8 mouse cellular contexts compared by ENCODE assay signal in the genomic region with DNA sequence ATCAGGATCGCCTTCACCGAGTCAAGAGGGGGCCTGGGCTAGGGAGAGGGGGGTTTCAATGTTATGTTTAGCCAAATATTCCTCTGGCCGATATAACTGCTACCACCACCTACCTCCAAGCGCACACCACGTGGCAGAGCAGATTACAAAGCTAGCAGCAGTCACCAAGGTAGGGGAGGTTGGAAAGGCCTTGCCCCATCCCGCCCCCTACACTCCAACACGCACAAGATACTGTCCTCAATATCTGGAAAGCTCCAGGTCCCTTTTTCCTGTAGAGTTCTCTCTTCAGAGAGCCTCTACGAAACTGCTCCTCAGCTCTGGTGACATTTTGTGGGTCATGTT.
DNase-seq lines count a peak whose midpoint lies in the region; ATAC-seq and TF ChIP-seq lines count a peak whose summit lies in the region.

No protein-coding gene starts in this region.

- H3K4me2 ChIP-seq in CH12.LX (ENCODE audit: insufficient read depth, low read depth, poor library complexity, severe bottlenecking), result peak overlapping the region; percentile 93
- peak overlapping the region; percentile 71 for H3K4me2 ChIP-seq in forebrain, embryonic 16.5 days (ENCODE audit: low read length)
- peak overlapping the region; percentile 68 for H3K4me2 ChIP-seq in liver, postnatal 0 days (ENCODE audit: low read depth, low read length)

- TF ChIP-seq CTCF in gastrocnemius, adult 2 months (IDR thresholded peaks at IDR 0.05), result no peak
- TF ChIP-seq CTCF in CH12.LX (conservative IDR thresholded peaks at IDR 0.05 in 1 of 2, IDR thresholded peaks at IDR 0.05 in 1 of 2; ENCODE audit: low read depth in 2 of 2, low read length in 2 of 2), result no peak
- TF ChIP-seq CTCF in liver, postnatal 0 days (IDR thresholded peaks at IDR 0.05; ENCODE audit: low read depth), result no peak

- intact Hi-C loops in gastrocnemius, adult 2 months (cut with DNase I), result loop anchor here (1.0 to 10.0 kb wide), 7 partner anchors 51 to 1341 kb away; a partner anchor contains a TSS
- intact Hi-C loops in gastrocnemius, postnatal 36 days (cut with DNase I), result loop anchor here (1.0 to 10.0 kb wide), 7 partner anchors 51 to 1281 kb away; a partner anchor contains a TSS

- no peak for DNase-seq in gastrocnemius, adult 2 months
- no peak for DNase-seq in gastrocnemius, postnatal 36 days
- DNase-seq in CH12.LX (ENCODE audit: extremely low read depth), result no peak
- no peak for DNase-seq in liver, postnatal 0 days
- DNase-seq in Muller cell, postnatal 12 days (ENCODE audit: inconsistent ontology term), result no peak
- no peak for DNase-seq in cerebellum, adult 18-20 months
- no peak for DNase-seq in yolk sac, embryonic 10.5 days (ENCODE audit: low spot score)

- 0 out of 2 replicates have a peak, but pooled peaks have one; percentile 0 for TF ChIP-seq POLR2A in CH12.LX (IDR thresholded peaks at IDR 0.05; ENCODE audit: low read depth, low read length)

- dilution Hi-C loops in CH12.LX (cut with MboI; ENCODE audit: extremely low pct_ligation_motif_present, extremely low pct_unique_long_range_greater_than_20kb, low sequenced_read_pairs), result no loop called here

- no peaks in the 10 kb centered on the region for H3K79me2 ChIP-seq in CH12.LX (replicated peaks; ENCODE audit: control insufficient read depth, extremely low read depth, insufficient read depth, poor library complexity, severe bottlenecking)

- no peaks in the 10 kb centered on the region for H3K27me3 ChIP-seq in CH12.LX (replicated peaks)
- H3K27me3 ChIP-seq in forebrain, embryonic 16.5 days (replicated peaks; ENCODE audit: control insufficient read depth, insufficient read depth, low read length), result no peaks in the 10 kb centered on the region
- H3K27me3 ChIP-seq in liver, postnatal 0 days (ENCODE audit: insufficient read depth, low read length), result no peaks in the 10 kb centered on the region

- TF ChIP-seq RAD21 in CH12.LX (IDR thresholded peaks at IDR 0.05; ENCODE audit: low read depth, low read length), result no peak

- peak overlapping the region; percentile 71 for H3K4me3 ChIP-seq in gastrocnemius, adult 2 months
- peak overlapping the region; percentile 36 to 52 (median 48) for H3K4me3 ChIP-seq in CH12.LX (replicated peaks in 1 of 3; ENCODE audit: low read depth in 2 of 3, low read length in 2 of 3, poor library complexity in 1 of 3)
- peak overlapping the region; percentile 46 for H3K4me3 ChIP-seq in forebrain, embryonic 16.5 days (replicated peaks; ENCODE audit: low read length)
- peak overlapping the region; percentile 31 for H3K4me3 ChIP-seq in liver, postnatal 0 days (ENCODE audit: low read depth, low read length)

- ATAC-seq in forebrain, embryonic 16.5 days, result no peak
- ATAC-seq in liver, postnatal 0 days, result peak; percentile 43

- H3K36me3 ChIP-seq in CH12.LX (replicated peaks in 1 of 2; ENCODE audit: control insufficient read depth in 1 of 2, insufficient read depth in 1 of 2, low read length in 1 of 2), result no peaks in the 10 kb centered on the region
- H3K36me3 ChIP-seq in forebrain, embryonic 16.5 days (ENCODE audit: control insufficient read depth, insufficient read depth), result no peaks in the 10 kb centered on the region
- no peaks in the 10 kb centered on the region for H3K36me3 ChIP-seq in liver, postnatal 0 days (replicated peaks; ENCODE audit: insufficient read depth, low read length)

- 3% methylated on average over 8 of the region's 8 CpGs for WGBS in forebrain, embryonic 16.5 days
- WGBS in liver, postnatal 0 days (ENCODE audit: insufficient replicate concordance), result 9% methylated on average over 8 of the region's 8 CpGs

- no peaks in the 10 kb centered on the region for H3K9me3 ChIP-seq in CH12.LX (replicated peaks; ENCODE audit: low read length)
- H3K9me3 ChIP-seq in forebrain, embryonic 16.5 days (ENCODE audit: control insufficient read depth, low read length), result no peaks in the 10 kb centered on the region
- no peaks in the 10 kb centered on the region for H3K9me3 ChIP-seq in liver, postnatal 0 days (ENCODE audit: low read length)

- H3K4me1 ChIP-seq in CH12.LX (ENCODE audit: control insufficient read depth in 1 of 2, insufficient read depth in 2 of 2), result peaks cover 17 to 80% of the 10 kb centered on the region in 2 experiments
- H3K4me1 ChIP-seq in forebrain, embryonic 16.5 days (replicated peaks; ENCODE audit: control insufficient read depth, insufficient read depth, low read length), result peaks cover 38% of the 10 kb centered on the region
- peaks cover 39% of the 10 kb centered on the region for H3K4me1 ChIP-seq in liver, postnatal 0 days (ENCODE audit: insufficient read depth)

- H3K9ac ChIP-seq in CH12.LX (ENCODE audit: insufficient read depth, low read depth), result peak overlapping the region; percentile 66
- peak overlapping the region; percentile 2; the same call in 1 of the 2 replicates for H3K9ac ChIP-seq in forebrain, embryonic 16.5 days (replicated peaks; ENCODE audit: low read depth, low read length)
- H3K9ac ChIP-seq in liver, postnatal 0 days (replicated peaks), result peak overlapping the region; percentile 59; the same call in 1 of the 2 replicates

- H3K27ac ChIP-seq in gastrocnemius, adult 2 months, result peak overlapping the region; percentile 93
- H3K27ac ChIP-seq in CH12.LX (ENCODE audit: insufficient read depth, low read depth), result peak overlapping the region; percentile 81
- peak overlapping the region; percentile 95 for H3K27ac ChIP-seq in forebrain, embryonic 16.5 days (ENCODE audit: low read length)
- H3K27ac ChIP-seq in liver, postnatal 0 days (ENCODE audit: low read depth), result peak overlapping the region; percentile 55

- in situ Hi-C loops in CH12.LX (cut with MboI; ENCODE audit: low pct_ligation_motif_present, low pct_unique_long_range_greater_than_20kb, low sequenced_read_pairs), result loop anchor here (5.0 to 25.0 kb wide), 4 partner anchors 136 to 1274 kb away; no protein-coding TSS in a partner anchor

- no peak for TF ChIP-seq EP300 in CH12.LX (IDR thresholded peaks at IDR 0.05; ENCODE audit: low read length)
- no peak for TF ChIP-seq EP300 in liver, postnatal 0 days (IDR thresholded peaks at IDR 0.05; ENCODE audit: low read depth)

TF ChIP-seq in CH12.LX, 34 proteins besides CTCF, POLR2A, EP300 and RAD21:
- peak; percentile 88 for TF ChIP-seq MYC (IDR thresholded peaks at IDR 0.05; ENCODE audit: low read depth, low read length)
- TF ChIP-seq NELFE (IDR thresholded peaks at IDR 0.05; ENCODE audit: low read depth, low read length), result no peak
- no peak for TF ChIP-seq IRF4 (IDR thresholded peaks at IDR 0.05; ENCODE audit: low read depth, low read length)
- TF ChIP-seq JUND (conservative IDR thresholded peaks at IDR 0.05; ENCODE audit: low read depth, low read length), result peak; percentile 6; the same call in 1 of the 2 replicates
- no peak for TF ChIP-seq POLR2AphosphoS2 (IDR thresholded peaks at IDR 0.05; ENCODE audit: low read depth, low read length)
- TF ChIP-seq MAX (IDR thresholded peaks at IDR 0.05; ENCODE audit: low read length), result peak; percentile 84
- TF ChIP-seq USF1 (IDR thresholded peaks at IDR 0.05; ENCODE audit: low read depth, low read length), result peak; percentile 23; the same call in 1 of the 2 replicates

Comparison
In these comparisons a context has a peak if more than half of its experiments do, and no peak if none do; other contexts are left out.
1. H3K9ac ChIP-seq: peak in every context shown above with its lines; median percentile 66 in CH12.LX; 59 in liver, postnatal 0 days; 2 in forebrain, embryonic 16.5 days.